Mouse (Mus musculus) neutrophil, adult 83 days (primary cell): Measurements from ENCODE around the gene Adamts4. TPM values are rescaled to one million over a fixed set of nuclear protein-coding genes. Genes with fewer than 3 reads are reported as not detected.

Experiments used
- total RNA-seq, 2 experiments: library from RNA; stranded (reverse); gene quantifications; one replicate each; pipeline ENCODE4 v1.2.4; 2023

The Adamts4 gene
- total RNA-seq = not detected

DNA sequence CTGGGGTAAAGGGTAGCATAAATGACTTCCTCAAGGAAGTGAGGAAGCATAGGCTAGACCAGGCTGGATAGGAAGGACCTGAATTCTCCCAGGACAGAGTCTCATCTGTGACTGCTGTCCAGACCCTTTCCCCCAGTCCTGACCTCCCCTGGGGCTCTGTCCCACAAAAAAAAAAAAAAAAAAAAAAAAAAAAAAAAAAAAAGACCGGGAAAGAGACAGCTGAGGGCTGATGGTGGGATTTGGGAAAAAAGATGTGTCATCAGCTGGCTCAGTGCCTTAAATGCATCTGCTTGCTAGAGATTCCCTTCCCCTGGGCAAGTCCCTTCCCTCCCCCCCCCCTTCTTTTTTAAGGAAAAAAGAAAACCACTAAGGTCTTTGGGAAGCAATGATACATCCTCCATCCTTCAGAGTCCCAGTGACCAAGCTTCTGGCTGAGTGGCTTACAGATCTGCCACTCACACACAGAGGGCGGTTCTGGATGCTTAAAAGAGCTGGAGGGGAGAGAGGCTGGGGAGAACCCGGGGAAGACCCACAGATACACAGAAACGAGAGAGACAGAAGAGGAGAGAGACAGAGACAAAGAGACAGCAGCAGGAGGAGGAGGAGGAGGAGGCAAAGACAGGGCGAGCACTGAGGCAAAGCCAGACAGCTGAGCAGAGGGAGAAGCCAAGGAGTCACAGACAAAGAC is at the start of gene Adamts4:
Gene Adamts4, plus strand, starts transcription at position 509 of the 688 bp plus-strand sequence.

DNA sequence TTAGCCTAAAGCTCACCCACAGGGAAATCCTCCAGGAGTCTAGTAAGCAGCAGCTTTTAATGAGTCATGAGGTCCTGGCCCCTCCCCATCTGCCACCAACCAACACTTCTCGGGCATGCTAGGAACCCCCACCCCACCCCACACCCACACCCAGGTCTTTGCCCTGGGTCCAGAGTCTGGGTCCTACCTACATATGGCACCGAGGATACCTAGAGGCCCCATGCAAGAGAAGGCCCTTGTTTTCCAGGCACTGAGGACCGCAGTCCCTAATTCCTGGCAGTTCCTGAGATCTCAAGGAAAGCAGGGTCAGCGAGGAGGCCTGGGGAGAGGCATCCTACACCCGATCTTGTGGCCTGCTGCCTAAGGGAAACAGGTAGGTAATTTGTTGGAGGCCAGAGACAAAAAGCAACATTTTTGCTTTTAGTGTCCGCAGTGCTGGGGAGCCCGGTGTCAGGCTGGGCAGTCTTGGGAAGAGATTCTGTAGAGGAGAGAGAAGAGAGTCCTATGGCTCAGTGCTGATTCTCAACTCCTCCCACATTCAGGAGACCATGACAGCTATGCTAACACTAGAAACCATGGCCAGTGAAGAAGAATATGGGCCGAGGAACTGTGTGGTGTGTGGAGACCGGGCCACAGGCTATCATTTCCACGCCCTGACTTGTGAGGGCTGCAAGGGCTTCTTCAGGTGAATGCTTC is 36.3 kb upstream of the Adamts4 start, which contains the start of gene Nr1i3:
Gene Nr1i3, plus strand, starts transcription at position 170 of the 696 bp plus-strand sequence.

DNA sequence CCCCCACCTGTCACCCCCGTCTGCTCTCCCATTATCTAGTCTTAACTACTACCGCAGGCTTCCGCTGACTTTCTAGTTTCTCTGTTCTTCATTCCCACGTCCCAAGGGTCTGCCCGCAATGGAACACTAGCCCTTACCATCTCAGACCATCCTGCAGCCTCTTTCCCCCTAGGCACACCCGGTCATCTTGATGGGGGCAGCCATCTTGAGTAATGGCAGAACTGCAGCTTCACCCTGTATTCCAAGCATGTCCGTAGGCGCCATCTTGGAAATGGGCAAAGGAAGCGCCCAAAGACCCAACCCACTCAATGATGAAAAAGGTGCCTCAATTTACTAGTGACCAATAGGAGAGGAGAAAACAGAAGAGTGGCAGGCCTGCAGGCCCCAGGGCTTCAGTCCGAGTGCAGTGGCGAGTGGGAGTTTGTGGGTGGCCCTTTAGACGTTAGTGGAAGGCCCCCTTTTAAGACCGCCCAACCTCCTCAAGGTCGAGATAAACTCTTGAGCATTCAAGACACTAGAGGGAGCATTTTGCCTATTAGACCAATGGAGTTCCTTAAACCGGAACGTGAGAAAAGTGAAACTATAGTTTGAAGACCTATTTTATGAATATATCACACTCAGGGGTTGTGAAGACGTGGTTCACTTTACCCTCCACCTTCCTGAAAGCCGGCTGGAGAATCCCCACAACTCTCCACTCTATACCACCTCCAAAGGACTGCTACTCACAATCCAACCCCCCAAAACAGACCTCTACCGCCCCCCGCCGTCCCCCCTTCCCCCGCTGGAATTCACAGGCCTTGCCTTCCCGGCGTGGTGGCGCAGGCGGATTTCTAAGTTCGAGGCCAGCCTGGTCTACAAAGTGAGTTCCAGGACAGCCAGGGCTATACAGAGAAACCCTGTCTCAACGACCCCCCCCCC is 27.7 kb upstream of the Adamts4 start, which contains the start of gene Tomm40l:
Gene Tomm40l, minus strand, starts transcription at position 277 of the 918 bp plus-strand sequence.

DNA sequence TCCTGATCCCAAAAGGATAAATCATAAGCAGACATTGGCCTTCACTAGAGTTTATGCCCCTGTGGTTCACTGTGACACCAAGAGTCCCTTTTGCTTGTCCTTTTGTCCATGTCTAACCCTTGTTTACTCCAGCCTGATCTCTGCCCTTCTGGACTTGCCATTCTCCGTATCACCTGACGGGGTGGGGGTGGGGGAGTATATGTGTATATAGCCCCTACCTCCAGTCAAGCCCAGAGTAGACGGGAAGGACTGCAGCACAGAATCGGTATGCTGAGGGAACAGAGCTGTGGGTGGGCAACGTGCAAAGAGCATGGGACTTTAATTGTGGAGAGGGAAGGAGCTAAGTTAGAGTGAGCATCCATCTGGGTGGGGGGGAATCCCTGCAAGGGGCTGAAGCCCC is 25.4 kb upstream of the Adamts4 start, which contains the start of gene Apoa2:
Gene Apoa2, plus strand, starts transcription at position 198 of the 400 bp plus-strand sequence.

DNA sequence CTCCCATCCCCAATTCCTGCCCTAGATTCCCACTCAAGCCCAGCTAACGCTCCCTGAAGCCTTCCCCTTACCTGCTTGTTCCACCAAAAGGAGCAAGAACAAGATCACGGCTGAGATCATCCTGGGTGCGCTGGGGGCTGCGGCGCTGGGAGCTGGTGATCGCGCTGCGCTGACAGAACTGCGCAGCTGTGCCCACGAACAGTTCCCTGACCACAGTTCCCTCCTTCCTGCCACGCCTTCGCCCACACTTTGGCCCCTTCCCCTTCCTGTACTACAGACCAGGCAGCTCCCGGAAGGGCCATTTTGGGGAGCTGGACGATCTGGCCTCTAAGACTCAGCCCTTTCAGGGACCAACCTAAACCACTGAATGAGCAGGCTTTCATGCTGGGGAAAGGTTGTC is 16.1 kb upstream of the Adamts4 start, which contains the start of gene Fcer1g:
Gene Fcer1g, minus strand, starts transcription at position 240 of the 400 bp plus-strand sequence.

DNA sequence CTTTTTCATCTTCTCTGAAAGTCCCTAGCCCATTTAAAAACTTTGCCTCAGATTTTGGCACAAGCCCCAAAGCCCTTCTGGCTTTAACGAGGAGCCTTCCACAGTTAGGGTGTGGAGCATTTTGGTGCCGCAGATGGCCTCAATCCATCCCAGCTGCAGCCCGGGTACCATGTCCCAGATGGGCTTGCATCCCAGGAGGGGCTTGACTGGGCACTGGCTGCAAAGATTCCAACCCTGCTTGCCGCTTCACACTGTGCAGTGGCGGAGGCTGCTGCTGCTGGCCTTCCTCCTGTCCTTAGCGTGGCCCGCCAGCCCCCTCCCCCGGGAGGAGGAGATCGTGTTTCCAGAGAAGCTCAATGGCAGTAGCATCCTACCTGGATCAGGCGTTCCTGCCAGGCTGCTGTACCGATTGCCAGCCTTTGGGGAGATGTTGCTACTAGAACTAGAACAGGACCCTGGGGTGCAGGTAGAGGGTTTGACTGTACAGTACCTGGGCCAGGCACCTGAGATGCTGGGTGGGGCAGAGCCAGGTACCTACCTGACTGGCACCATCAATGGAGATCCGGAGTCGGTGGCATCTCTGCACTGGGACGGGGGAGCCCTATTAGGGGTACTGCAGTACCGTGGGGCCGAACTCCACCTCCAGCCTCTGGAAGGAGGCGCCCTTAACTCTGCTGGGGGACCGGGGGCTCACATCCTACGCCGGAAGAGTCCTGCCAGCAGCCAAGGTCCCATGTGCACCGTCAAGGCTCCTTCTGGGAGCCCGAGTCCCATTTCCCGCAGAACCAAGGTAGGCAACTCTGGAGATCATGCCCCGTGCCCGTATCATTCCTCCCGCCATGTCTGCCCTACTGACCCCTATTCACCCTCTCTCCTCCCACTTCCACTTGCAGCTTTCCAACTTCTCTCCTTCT is 716 bp downstream of the Adamts4 start, which contains the start of gene Ndufs2:
Gene Ndufs2, minus strand, starts transcription at position 709 of the 914 bp plus-strand sequence.

DNA sequence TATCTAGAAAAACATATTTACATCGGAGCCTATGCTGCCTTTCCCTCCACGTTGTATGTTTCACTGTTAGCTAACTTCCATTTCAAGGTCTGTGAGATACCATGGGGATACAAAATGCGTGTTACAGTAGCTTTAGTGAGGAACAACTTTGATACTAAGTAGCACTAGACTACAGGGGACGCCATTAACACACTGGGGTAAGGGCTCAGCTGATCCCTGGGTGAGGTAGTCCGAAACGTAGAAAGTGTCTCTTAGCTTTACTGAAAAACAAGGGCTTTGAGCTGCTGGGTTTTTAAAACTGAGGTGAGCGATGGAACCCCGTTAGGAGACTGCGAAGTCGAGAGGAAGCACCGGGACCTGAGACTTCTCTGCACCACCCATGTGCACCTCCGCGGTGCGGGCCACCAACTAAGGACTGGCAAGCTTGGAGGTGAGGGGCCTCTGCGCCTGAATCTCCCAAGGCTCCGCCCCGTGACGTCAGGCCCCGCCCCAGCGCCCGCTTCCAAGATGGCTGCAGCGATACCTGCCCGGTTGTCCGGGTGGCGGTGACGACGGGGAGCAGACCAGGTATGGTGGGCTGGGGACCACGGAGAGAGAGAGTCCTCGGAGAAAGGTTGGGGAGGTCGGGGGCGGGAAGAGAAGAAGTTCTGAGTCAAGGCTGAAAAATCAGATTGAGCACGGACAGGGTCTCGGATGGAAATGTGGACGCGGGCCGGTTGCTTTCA is 19.8 kb downstream of the Adamts4 start, which contains the start of gene B4galt3:
Gene B4galt3, plus strand, starts transcription at position 481 of the 725 bp plus-strand sequence.

DNA sequence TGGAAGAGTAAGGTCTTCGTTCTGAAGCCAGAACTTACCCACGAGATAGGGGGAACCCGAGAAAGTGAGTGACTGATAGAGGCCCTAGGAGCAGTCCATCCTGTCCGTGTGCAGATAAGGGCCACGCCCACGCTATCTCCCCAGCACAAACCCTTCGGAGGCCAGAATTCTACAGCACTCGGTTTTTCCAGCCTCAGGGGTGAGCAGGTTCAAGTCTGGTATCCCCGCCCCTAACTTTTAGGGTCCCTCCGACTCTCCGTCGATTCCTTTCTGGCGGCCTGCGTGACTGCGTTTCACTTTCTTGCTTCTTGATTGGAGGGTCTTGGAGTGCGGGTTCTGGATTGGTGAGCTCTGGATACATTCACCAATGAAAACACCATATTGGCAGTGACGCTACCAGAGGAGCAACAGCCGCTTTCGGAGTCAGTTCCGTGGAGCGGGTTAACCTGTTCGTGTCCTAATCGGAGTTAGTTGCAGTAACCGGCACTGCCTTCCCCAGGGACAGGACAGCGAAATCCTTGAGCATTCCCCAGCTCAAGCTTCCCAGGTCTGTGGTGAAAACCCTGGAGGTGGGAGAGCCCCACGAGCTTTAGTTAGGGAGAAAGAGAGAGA is 30.8 kb downstream of the Adamts4 start, which contains the start of gene Ppox:
Gene Ppox, minus strand, starts transcription at position 271 of the 612 bp plus-strand sequence.

DNA sequence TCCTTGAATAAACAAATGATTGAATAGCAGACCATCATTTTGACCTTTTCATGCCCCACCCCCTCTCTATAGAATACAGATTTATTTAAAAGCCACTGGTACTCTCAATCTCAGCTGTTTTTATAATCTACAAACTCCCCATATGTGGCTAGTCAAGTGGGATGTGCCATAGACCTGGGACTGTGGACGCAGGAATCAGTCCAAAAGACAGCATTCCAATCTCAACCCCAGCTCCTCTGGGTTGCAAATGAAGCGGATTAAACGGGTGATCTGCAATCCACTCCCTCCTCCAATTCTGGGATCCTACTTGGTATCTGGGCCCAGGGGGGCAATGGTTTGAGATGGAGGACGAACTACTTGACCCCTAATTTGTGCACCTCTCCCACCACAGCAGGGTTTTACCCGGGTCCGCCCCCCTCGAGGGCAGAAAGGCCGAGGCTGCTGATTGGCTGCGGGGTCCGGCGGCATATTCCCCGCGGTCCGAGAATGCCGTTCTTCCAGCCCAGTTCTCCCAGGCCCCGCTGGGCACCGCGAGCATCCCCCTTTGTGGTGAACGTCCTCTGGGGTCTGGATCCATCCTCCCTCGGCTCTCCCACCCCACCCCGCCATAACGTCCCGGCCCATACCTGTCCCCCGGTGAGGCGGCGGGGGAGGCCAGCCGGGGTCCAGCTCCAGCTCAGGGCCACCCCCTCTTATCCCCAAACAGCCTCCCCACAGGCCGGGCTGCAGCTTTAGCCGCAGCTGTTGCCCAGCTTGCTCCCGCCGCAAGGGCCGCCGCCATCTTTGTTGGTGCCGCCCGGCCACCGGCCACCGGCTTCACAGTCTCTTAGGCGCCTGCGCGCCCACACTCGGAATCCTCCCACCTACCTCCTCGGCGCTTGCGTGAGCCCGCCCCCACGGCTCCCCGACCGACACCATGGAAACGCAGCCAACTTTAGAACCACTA is 37.2 kb downstream of the Adamts4 start, which contains the start of gene Usp21:
Gene Usp21, minus strand, starts transcription at position 856 of the 946 bp plus-strand sequence.

DNA sequence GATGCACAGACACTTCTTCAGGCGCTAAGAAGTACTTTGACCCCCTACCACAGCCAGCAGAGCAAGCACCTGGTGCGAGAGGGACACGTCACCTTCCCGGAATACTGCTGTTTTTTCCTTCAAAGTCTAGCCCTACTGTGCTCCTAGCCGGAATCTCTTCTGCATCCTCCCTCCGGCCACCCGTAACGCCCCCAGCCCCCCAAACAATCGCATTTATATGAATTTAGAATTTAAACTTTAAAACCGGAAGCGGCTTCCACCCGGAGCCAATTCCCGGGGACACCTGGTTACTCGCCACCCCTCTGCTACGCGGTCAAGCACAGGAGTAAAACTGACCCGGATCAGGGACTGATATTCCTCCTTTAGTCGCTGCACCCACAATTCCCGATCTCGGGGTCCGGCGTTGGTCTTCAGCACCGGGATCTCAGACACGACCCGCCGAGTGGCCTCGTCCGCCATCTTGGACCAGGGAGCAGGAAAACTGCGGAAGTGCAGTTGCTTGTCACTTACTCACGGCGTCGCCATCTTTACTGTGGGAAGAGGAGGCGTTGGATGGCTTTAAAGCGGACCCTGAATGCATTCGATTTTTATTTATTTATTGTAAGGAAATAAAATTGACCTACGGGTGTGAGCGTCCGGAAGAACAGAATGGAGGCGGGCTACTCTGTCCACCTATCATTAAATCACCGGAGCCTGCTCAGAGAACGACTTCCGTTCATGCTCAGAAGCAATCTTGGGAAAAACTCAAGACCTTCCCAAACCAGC is 44.3 kb downstream of the Adamts4 start, which contains the start of gene Ufc1:
Gene Ufc1, minus strand, starts transcription at position 727 of the 765 bp plus-strand sequence.

Other genes starting within 250 kb of the Adamts4 start
- gene Fcgr4, start 231.5 kb upstream of the Adamts4 start, total RNA-seq = 10 to 100 TPM; 69.2 to 69.8 TPM
- 100 to 1,000 TPM; 397 to 420 TPM for gene Fcgr3, start 185.5 kb upstream of the Adamts4 start, total RNA-seq
- gene Cfap126, start 136.5 kb upstream of the Adamts4 start, total RNA-seq = under 1 TPM in 1 of 2 experiments, not detected in 1; 0.48 TPM
- 10 to 100 TPM; 90.5 to 99.9 TPM for gene Sdhc, start 99.8 kb upstream of the Adamts4 start, total RNA-seq
- gene Mpz, start 99.7 kb upstream of the Adamts4 start, total RNA-seq = not detected
- gene Pcp4l1, start 54.2 kb upstream of the Adamts4 start, total RNA-seq = 1 to 10 TPM in 1 of 2 experiments, under 1 TPM in 1; 0.44 to 1.1 TPM
- not detected for gene Nr1i3, start 36.5 kb upstream of the Adamts4 start, total RNA-seq
- 10 to 100 TPM; 12.6 to 13.3 TPM for gene Tomm40l, start 27.9 kb upstream of the Adamts4 start, total RNA-seq
- gene Apoa2, start 25.4 kb upstream of the Adamts4 start, total RNA-seq = not detected
- 1,000 to 10,000 TPM in 1 of 2 experiments, 100 to 1,000 TPM in 1; 983 to 1,080 TPM for gene Fcer1g, start 16.1 kb upstream of the Adamts4 start, total RNA-seq
- 100 to 1,000 TPM in 1 of 2 experiments, 10 to 100 TPM in 1; 98.7 to 109 TPM for gene Ndufs2, start 967 bp downstream of the Adamts4 start, total RNA-seq
- gene B4galt3, start 19.9 kb downstream of the Adamts4 start, total RNA-seq = 100 to 1,000 TPM; 117 to 119 TPM
- 10 to 100 TPM; 80.1 to 81.5 TPM for gene Ppox, start 30.8 kb downstream of the Adamts4 start, total RNA-seq
- 10 to 100 TPM; 31.7 to 36.2 TPM for gene Usp21, start 37.6 kb downstream of the Adamts4 start, total RNA-seq
- 10 to 100 TPM; 46.1 to 47.0 TPM for gene Ufc1, start 44.6 kb downstream of the Adamts4 start, total RNA-seq
- 10 to 100 TPM; 27.2 to 28.6 TPM for gene Dedd, start 78.7 kb downstream of the Adamts4 start, total RNA-seq
- 10 to 100 TPM; 16.6 to 23.2 TPM for gene Nit1, start 95.2 kb downstream of the Adamts4 start, total RNA-seq
- 10 to 100 TPM; 30.1 to 30.6 TPM for gene Pfdn2, start 95.2 kb downstream of the Adamts4 start, total RNA-seq
- not detected for gene Klhdc9, start 110.4 kb downstream of the Adamts4 start, total RNA-seq
- gene Nectin4, start 119.7 kb downstream of the Adamts4 start, total RNA-seq = 1 to 10 TPM; 1.1 to 1.5 TPM
- 100 to 1,000 TPM; 193 to 235 TPM for gene Arhgap30, start 138.5 kb downstream of the Adamts4 start, total RNA-seq
- gene Usf1, start 160.9 kb downstream of the Adamts4 start, total RNA-seq = 10 to 100 TPM; 77.5 to 86.2 TPM
- gene Tstd1, start 168.5 kb downstream of the Adamts4 start, total RNA-seq = 1 to 10 TPM; 4.2 to 10.0 TPM
- gene F11r, start 187.1 kb downstream of the Adamts4 start, total RNA-seq = 1 to 10 TPM in 1 of 2 experiments, under 1 TPM in 1; 0.18 to 1.3 TPM